Mouse (Mus musculus): ENCODE results near the gene Ifnlr1. TPM values are rescaled to one million over a fixed set of nuclear protein-coding genes. Genes with fewer than 3 reads are reported as not detected.

Ifnlr1 gene
- polyA plus RNA-seq, 1 experiment, result 2.2 TPM

DNA sequence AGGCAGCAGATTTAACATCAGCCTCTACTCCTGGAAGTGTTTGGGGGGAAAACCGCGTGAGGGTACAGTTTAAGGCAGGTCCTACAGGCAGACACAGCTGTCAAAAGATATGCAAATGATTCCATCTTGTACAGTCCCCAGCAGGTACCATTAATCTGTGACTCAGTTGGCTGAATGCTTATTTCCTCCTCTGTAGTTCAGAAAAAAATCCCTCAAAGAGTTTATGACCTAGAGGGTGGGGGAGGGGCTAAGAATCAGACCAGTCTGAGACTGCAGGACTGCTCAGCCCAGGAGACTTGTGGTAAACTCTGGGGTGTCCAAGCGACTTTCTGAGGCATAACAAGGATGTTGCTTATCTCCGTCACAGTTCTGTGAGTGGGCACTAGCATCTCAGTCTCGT lies 52.1 kb downstream of the Ifnlr1 start:
- TF ChIP-seq POLR2A (IDR thresholded peaks at IDR 0.05; ENCODE audit: low read depth, low read length) (no peak), CTCF (conservative IDR thresholded peaks at IDR 0.05; ENCODE audit: insufficient read depth, insufficient read length, low read depth, low read length) (no peak)
- WGBS, result 71% methylated on average over 5 of the region's 5 CpGs

DNA sequence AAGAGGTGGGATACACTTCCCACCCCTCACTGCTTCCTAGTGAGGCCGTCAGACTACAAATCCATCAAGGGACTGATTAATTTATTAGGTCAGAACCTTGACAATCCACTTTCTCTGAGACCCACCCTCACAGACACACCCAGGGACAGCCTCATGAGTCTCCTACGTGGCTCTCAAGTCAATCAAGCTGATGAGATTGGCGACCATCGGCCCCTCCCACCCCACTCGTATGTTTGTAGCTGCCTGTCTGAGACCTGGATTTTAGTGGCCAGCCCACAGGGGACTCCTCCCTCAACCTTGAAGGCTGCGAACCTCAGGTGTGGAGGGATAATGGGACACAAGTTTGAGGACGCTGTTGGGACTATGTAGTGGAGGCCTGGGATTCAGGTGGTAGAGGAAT lies 53.1 kb downstream of the Ifnlr1 start:
- no peaks in the 10 kb centered on the region for H3K4me1 ChIP-seq (ENCODE audit: control insufficient read depth, insufficient read depth, low read length)
- TF ChIP-seq POLR2A (IDR thresholded peaks at IDR 0.05; ENCODE audit: low read depth, low read length) (no peak), CTCF (conservative IDR thresholded peaks at IDR 0.05; ENCODE audit: insufficient read depth, insufficient read length, low read depth, low read length) (no peak)
- no peaks in the 10 kb centered on the region for H3K36me3 ChIP-seq (ENCODE audit: control insufficient read depth, insufficient read depth, low read length)
- no peak overlapping the region for H3K4me3 ChIP-seq (ENCODE audit: insufficient read depth, low read depth, low read length)
- no peaks in the 10 kb centered on the region for H3K27me3 ChIP-seq (replicated peaks; ENCODE audit: control insufficient read depth, insufficient read depth, low read length)
- no peak overlapping the region for H3K27ac ChIP-seq (ENCODE audit: insufficient read depth, low read depth, low read length)
- WGBS, result 73% methylated on average over 7 of the region's 7 CpGs
- DNase-seq, result no peak

More for the DNA sequence above, 52.1 kb downstream of the Ifnlr1 start:
- Histone ChIP-seq H3K27ac (ENCODE audit: insufficient read depth, low read depth, low read length) (no peak overlapping the region), H3K27me3 (replicated peaks; ENCODE audit: control insufficient read depth, insufficient read depth, low read length) (no peaks in the 10 kb centered on the region), H3K4me3 (ENCODE audit: insufficient read depth, low read depth, low read length) (no peak overlapping the region), H3K4me1 (ENCODE audit: control insufficient read depth, insufficient read depth, low read length) (no peaks in the 10 kb centered on the region), H3K36me3 (ENCODE audit: control insufficient read depth, insufficient read depth, low read length) (no peaks in the 10 kb centered on the region)
- no peak for DNase-seq

DNA sequence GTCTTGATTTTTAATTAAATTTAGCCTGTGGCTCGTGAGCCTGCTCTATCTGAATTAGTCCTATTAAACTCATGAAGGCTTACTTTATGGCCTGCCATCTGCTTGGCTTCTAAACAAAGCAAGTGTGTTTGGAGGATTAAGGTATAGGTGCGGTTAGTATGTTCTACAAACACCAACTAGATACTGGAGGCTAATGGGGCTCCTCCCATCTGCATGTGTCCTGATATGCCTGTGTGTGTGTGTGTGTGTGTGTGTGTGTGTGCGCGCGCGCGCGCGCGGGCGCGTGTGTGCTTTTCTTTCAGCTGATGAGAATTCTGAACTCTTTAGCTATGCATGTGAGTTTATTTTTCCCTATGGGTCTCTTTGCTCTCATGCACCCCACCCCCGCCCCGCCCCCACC lies 53.6 kb downstream of the Ifnlr1 start:
- no peak overlapping the region for H3K4me3 ChIP-seq (ENCODE audit: insufficient read depth, low read depth, low read length)
- no peaks in the 10 kb centered on the region for H3K36me3 ChIP-seq (ENCODE audit: control insufficient read depth, insufficient read depth, low read length)
- no peak overlapping the region for H3K27ac ChIP-seq (ENCODE audit: insufficient read depth, low read depth, low read length)
- 96% methylated on average over 14 of the region's 14 CpGs for WGBS
- H3K27me3 ChIP-seq (replicated peaks; ENCODE audit: control insufficient read depth, insufficient read depth, low read length), result no peaks in the 10 kb centered on the region
- TF ChIP-seq CTCF (conservative IDR thresholded peaks at IDR 0.05; ENCODE audit: insufficient read depth, insufficient read length, low read depth, low read length), result no peak
- TF ChIP-seq POLR2A (IDR thresholded peaks at IDR 0.05; ENCODE audit: low read depth, low read length), result no peak
- DNase-seq, result no peak
- H3K4me1 ChIP-seq (ENCODE audit: control insufficient read depth, insufficient read depth, low read length), result no peaks in the 10 kb centered on the region

DNA sequence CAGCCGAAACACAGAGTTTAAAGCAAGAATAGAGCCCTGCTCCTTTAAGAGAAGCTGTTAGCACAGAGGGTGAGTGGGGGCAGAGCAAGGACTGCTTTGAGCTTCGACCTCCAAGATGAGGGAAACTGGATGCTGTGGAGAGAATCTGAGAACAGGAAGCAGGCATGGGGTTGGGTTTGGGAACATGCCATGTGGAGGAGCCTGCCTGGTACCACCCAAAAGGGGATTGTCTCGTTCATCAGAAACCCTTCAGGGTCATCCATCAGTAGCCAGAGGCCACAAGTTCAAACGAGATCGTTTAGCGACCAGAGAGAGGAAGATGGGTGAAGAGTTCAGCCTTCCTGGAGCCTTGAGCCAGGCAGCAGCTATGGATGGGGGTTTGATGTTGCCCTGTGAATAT lies 57.4 kb downstream of the Ifnlr1 start:
- TF ChIP-seq CTCF (conservative IDR thresholded peaks at IDR 0.05; ENCODE audit: insufficient read depth, insufficient read length, low read depth, low read length) (no peak), POLR2A (IDR thresholded peaks at IDR 0.05; ENCODE audit: low read depth, low read length) (no peak)
- H3K4me3 ChIP-seq (ENCODE audit: insufficient read depth, low read depth, low read length), result no peak overlapping the region
- H3K27me3 ChIP-seq (replicated peaks; ENCODE audit: control insufficient read depth, insufficient read depth, low read length), result no peaks in the 10 kb centered on the region
- no peaks in the 10 kb centered on the region for H3K4me1 ChIP-seq (ENCODE audit: control insufficient read depth, insufficient read depth, low read length)
- H3K27ac ChIP-seq (ENCODE audit: insufficient read depth, low read depth, low read length), result no peak overlapping the region
- 21% methylated on average over 6 of the region's 6 CpGs for WGBS
- DNase-seq, result no peak
- H3K36me3 ChIP-seq (ENCODE audit: control insufficient read depth, insufficient read depth, low read length), result no peaks in the 10 kb centered on the region

DNA sequence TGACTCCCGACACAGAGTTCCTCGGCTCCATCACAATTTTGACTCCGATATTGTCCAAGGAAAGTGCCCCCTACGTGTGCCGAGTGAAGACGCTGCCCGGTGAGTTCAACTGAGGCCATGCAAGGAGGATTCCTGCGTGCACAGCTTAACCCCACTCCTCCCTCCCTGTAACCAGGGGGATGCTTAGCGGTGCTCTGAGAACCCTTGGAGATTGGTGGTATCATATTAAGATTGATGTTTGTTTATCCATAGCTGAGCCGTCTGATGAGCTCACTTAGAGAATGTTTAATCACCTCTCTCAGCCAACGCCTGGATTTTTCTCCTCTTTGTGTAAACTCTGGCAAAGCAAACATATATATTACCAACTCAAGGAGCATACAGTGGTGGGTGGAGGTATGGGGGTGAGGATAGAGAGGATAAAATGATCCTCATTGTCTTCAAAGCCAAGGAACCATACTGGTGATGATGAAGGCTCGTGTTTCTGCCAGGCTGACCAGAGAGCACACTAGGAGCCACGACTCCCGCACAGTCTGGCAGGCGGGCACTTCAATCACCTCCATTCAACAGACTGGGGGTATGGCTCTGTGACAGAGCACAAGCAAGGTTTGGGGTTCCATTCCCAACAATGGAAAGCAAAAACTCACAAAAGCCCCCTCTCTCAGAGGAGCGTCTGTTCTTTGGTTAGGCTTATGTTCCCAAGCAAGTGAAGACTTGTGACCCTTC lies 58.8 kb downstream of the Ifnlr1 start:
- no peak for DNase-seq
- 51% methylated on average over 16 of the region's 16 CpGs for WGBS
- TF ChIP-seq POLR2A (IDR thresholded peaks at IDR 0.05; ENCODE audit: low read depth, low read length), result no peak
- no peak for TF ChIP-seq CTCF (conservative IDR thresholded peaks at IDR 0.05; ENCODE audit: insufficient read depth, insufficient read length, low read depth, low read length)
- Histone ChIP-seq H3K4me3 (ENCODE audit: insufficient read depth, low read depth, low read length) (no peak overlapping the region), H3K27me3 (replicated peaks; ENCODE audit: control insufficient read depth, insufficient read depth, low read length) (no peaks in the 10 kb centered on the region), H3K4me1 (ENCODE audit: control insufficient read depth, insufficient read depth, low read length) (no peaks in the 10 kb centered on the region), H3K27ac (ENCODE audit: insufficient read depth, low read depth, low read length) (no peak overlapping the region), H3K36me3 (ENCODE audit: control insufficient read depth, insufficient read depth, low read length) (no peaks in the 10 kb centered on the region)

DNA sequence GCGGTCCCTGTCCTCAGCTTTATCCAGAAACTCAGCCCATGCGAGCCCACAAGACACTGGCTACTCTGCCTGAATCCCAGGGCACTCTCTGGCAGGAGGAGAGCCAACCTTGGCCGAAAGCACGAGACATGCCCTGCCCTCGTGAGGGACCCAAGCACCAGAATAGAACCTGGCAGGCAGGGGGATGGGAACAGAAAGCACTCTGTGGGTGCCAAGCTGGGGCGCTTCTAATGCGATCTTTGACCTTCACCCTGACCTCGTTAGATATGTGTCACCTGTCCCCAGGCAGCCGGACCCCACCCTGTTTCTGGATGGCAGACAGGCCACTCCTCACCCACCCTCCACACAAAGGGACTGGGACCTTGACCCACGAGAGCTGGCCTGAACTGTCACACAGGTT lies 59.5 kb downstream of the Ifnlr1 start:
- DNase-seq, result no peak
- H3K4me3 ChIP-seq (ENCODE audit: insufficient read depth, low read depth, low read length), result no peak overlapping the region
- H3K4me1 ChIP-seq (ENCODE audit: control insufficient read depth, insufficient read depth, low read length), result no peaks in the 10 kb centered on the region
- 62% methylated on average over 10 of the region's 10 CpGs for WGBS
- no peak overlapping the region for H3K27ac ChIP-seq (ENCODE audit: insufficient read depth, low read depth, low read length)
- no peaks in the 10 kb centered on the region for H3K36me3 ChIP-seq (ENCODE audit: control insufficient read depth, insufficient read depth, low read length)
- no peaks in the 10 kb centered on the region for H3K27me3 ChIP-seq (replicated peaks; ENCODE audit: control insufficient read depth, insufficient read depth, low read length)
- no peak for TF ChIP-seq POLR2A (IDR thresholded peaks at IDR 0.05; ENCODE audit: low read depth, low read length)
- no peak for TF ChIP-seq CTCF (conservative IDR thresholded peaks at IDR 0.05; ENCODE audit: insufficient read depth, insufficient read length, low read depth, low read length)

DNA sequence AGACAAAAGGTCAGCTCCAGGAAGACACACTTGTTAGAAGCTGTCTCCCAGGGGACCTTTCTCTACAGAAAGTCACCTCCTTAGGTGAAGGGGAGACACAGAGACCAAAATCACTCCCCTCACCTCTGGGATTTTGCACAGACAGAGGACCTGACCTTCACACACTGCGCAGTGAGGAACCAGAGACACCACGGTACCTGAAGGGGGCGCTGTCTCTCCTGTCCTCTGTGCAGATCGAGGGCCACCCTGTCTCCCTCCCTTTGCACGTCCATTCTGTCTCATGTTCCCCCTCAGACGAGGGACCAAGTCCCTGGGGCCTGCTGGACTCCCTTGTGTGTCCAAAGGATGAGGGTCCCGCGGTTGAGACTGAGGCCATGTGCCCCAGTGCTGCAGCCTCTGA lies 64.8 kb downstream of the Ifnlr1 start:
- 83% methylated on average over 8 of the region's 8 CpGs for WGBS
- H3K4me3 ChIP-seq (ENCODE audit: insufficient read depth, low read depth, low read length), result no peak overlapping the region
- H3K36me3 ChIP-seq (ENCODE audit: control insufficient read depth, insufficient read depth, low read length), result no peaks in the 10 kb centered on the region
- no peaks in the 10 kb centered on the region for H3K27me3 ChIP-seq (replicated peaks; ENCODE audit: control insufficient read depth, insufficient read depth, low read length)
- H3K4me1 ChIP-seq (ENCODE audit: control insufficient read depth, insufficient read depth, low read length), result no peaks in the 10 kb centered on the region
- no peak overlapping the region for H3K27ac ChIP-seq (ENCODE audit: insufficient read depth, low read depth, low read length)
- TF ChIP-seq CTCF (conservative IDR thresholded peaks at IDR 0.05; ENCODE audit: insufficient read depth, insufficient read length, low read depth, low read length), result 0 out of 2 replicates have a peak, but pooled peaks have one; percentile 24
- TF ChIP-seq POLR2A (IDR thresholded peaks at IDR 0.05; ENCODE audit: low read depth, low read length), result no peak
- no peak for DNase-seq
